Mouse (Mus musculus) fat pad, adult 2 months (tissue): ENCODE measurements around the gene Prrt4.
"Not testable (repeated sequence)": the region's sequence is repeated elsewhere in the genome, so short reads cannot be mapped to it uniquely, and the experiment has no call there.

Experiments used
- DNase-seq: peaks from one replicate; pipeline ENCODE4 v3.0.0-alpha.2; 2011; ENCODE audit warnings: low read depth, low spot score; ENCODE audit errors: extremely low read depth

Gene Prrt4

GRCm38 (mm10) chr6:29199223-29199855 lies 20.0 kb upstream of the Prrt4 start:
- DNase-seq: no peak

DNA sequence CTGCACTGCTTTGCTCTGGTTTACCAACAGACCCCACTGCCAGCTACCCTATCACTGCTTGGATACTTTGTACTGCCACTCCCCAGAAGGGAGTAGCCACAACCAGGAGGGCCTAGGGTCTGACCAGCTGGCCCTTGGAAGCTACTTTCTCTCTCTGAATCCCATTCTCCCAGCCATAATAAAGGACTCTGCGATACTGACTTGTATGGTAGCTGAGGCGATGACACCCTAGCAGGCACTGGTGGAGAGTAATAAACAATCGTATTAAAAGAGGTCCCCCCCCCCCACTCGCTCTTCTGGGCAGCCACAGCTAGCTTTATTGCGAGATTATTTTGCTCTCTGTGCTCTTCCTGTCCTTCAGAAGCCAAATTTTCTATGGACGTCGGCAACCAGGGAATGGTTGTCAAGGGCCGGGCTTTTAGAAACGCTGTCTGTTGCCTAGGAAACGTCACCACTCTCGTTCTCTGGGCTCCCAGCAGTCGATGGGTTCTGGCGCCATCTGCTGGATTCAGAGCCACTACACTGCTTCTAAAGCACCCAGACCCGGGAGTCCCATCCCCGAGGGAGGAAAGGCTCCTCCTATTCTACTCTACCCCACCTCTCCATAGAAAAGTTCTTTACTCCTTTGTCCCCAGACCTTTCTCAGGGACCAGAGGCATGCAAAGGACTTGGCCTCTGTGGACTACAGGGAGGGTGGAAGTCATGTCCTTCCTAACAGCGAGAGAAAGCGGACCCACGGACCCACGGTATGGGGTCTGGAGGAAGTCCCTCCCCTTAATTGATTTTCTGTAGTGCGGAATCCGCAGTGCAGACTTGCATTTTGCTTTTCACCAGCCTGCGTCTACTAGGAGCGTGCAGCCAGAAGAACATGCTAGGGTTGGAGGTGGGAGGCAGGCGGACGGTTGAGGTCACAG lies 19.2 kb upstream of the Prrt4 start:
- no peak for DNase-seq

- DNase-seq: no peak
Measured at GRCm38 (mm10) chr6:29195846-29196698, 16.7 kb upstream of the Prrt4 start.

DNA sequence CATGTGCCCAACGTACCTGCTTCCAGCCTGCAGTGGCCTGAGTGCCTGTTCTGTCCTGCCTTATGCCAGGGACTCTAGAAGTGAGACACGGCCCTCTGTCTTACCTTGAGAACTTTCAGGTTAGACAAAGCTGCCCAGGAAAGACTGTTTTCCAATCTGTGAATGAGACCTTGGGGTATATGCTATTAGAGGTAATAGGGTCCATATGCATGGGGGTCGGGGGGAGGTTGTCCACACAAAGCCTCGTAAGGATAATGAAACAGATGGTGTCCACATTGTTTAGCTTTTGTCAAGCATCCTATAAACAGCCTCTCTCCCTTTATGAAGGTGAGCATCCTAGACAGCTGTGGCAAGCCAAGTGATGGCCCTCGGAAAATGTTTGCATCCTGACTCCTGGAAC lies 15.8 kb upstream of the Prrt4 start:
- DNase-seq: no peak

DNA sequence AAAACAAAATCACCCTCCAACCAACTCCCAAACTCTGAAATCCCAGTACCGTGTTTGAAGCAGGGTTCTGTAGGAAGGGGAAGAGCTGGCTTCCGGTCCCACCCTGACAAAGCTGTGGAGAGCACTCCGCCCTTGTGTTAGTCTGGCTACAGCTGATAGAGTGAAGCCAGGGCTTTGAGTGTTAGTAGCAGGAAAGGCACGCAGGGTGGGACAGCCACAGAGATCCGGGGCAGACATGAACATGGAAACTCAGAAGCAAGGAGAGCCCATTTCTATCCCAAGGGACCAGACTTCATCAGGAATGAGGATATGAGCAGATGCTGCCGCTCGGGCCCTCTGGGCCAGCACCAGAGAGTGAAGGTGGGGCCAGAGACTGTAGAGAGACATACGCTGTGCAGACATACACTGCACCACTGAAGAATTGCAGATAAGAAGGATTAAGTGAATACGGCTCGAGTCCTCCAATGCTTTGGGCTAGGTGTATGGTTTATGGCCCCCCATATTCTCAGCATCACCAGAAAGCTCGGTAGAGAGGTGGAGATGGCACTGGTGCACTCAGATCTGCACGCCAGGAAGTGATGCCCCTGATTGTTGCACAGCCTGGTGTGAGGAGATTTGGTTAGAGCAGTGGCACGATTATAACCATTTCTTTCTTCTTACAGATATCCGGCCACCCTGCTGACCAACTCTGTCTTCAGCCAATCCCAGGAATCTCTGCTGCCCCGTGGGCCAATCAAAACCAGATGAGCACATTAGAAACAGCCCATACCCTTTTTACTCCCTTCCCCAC lies 14.8 kb upstream of the Prrt4 start:
- no peak for DNase-seq

GRCm38 (mm10) chr6:29187936-29188335 lies 8.6 kb upstream of the Prrt4 start:
- DNase-seq: no peak

DNA sequence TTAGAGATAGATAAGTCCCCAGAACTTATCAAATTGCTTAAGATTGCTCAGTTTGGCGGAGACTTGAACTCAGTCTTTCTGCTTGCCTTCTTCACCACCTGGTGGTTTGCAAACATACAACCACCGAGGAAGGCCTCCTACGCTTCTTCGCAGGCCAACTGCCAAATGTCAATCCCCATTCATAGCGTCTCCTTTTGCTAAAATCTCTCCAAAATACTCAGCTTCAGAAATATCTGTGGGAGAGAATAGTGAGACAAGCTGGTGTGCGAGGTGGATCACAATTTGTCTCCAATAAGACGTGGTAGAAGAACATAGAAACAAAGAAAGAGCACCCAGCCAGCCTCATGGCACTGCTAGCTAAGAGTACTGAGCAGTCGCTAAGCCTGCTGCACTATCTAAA lies 459 bp upstream of the Prrt4 start:
- DNase-seq: no peak

GRCm38 (mm10) chr6:29177901-29178879 lies 1.2 kb downstream of the Prrt4 start:
- no peak for DNase-seq

DNA sequence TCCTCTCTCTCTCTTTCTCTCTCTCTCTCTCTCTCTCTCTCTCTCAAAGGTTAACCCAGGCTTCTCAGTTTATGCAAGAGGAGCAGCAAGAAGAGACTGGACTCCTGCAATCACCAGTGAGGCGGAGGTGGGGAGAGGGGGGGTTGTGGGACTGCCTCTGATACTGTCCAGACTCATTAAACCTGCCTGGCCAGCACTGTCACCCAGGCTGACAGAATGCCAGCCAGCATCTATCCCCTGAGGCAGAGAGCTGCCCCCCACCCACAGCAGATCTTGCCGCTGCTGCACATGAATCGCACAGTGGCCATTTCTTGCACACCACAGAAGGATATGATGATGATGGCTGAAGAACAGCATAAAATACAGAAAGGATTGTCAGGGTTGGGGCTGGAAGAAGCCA lies 4.3 kb downstream of the Prrt4 start:
- no peak for DNase-seq

DNA sequence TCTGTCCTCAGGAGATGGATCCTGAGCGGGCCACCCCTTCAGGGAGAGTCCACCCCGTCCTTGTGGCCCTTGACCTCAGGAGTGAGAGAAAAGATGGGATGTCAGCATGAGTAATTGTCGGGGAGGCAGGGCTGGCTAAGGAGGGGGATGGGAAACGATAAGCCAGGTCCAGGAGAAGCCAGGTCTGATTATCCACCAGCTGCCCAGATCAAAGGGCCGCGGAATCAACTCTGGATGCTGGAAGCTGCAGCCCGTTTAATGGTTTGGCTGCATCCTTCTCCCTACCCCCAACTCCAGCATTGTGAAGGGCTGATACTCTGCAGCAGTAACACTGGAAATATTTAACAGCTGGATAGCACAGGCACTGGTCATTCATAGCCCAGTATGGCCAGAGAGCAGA lies 5.0 kb downstream of the Prrt4 start:
- DNase-seq: no peak

DNA sequence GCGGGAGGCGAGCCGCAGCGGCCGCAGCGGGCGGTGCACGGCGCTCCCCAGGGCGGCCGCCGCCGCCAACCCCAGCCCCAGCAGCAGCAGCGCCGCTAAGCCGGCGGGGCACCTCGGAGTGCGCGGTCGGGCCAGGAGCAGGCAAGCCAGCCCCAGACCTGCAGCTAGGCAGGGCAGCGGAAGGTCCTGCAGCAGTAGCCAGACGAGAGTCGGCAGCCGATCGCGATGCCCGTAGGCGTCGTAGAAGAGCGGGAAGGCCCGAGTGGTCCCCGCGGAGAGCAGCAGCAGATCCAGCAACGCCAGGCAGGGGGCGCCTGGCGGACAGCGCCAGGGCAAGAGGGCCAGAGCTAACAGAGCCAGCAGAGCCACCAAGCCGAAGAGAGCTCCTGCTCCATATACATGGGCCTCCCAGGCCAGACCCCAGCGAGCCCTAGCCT lies 8.4 kb downstream of the Prrt4 start:
- DNase-seq: no peak

DNA sequence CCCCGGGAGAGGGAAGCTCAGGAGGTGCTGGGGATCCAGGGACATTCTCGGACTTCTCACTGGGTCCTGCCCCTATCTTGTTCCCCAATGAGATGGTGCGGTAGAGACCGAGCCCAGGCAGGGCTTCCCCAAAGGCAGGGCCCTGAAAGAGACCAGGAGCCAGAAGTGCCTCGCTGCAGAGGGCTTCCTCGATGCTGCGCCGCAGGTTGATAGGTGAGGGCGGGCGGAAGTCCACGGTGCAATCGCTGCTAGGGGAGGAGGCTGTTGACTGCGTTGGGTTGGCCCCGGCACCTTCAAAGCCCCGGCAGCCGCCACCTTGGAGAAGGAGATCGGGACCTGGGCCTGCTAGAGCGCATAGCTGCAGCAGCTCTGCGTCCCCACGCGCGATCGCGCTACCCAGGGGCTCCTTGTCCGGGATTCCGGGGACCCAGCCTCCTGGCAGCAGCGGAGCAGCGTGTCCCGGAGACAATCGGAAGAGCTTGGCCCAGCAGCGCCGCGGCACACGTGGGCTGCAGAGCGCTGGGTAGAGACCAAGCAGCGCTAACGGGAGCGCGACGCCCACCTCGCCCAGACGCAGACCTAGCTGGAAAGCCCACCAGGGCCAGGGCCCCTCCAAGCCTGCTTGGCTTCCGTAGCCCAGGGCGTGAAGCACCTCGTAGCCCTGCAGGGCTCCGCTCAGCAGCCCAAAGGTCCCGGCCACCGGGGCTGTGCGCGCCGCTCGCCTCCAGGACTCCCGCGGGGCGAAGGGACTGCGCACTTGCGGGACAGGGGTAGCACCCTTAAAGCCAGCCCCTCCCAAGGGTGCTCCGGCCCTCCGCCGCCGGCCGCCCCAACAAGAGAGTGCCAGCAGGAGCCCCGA lies 9.1 kb downstream of the Prrt4 start:
- DNase-seq: no peak

GRCm38 (mm10) chr6:29169675-29170062 lies 9.7 kb downstream of the Prrt4 start:
- DNase-seq: no peak

DNA sequence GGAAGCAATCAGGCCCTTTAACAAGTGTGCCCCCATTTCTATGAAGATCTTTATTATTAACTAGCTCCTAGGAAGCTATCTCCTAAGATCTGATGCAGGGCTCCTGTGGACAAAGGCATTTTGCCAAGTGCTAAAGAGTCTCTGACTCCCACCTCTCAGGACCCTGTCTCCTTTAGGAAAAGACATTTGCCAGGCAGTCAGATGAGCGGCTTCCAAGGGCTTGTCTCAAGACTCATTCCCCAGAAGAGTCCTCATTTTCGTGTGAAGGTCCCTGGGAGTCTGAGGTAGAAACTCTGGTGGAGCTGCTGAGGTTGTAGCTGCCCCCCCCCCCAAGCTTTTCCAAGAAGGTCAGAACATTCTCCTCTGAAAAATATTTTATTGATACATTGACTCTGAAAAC lies 10.5 kb downstream of the Prrt4 start:
- DNase-seq: no peak

DNA sequence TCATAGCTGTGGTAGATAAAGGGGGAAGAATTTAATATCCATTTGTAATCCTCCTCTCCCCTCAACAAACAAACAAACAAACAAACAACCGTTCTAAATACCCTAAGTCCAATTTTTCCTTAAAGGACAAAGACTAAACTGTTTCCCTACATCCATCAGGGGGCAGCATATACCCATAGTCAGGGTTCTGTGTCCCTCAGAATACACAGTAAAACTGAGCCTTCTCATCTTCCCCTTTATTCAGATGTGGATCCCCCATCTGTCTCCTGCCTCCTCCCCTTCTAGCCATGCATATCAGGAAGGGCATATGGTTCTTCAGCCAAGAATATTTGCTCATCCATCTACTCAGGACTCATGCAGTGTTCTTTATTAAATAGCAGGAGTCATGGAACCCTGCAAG lies 13.2 kb downstream of the Prrt4 start:
- no peak for DNase-seq

DNA sequence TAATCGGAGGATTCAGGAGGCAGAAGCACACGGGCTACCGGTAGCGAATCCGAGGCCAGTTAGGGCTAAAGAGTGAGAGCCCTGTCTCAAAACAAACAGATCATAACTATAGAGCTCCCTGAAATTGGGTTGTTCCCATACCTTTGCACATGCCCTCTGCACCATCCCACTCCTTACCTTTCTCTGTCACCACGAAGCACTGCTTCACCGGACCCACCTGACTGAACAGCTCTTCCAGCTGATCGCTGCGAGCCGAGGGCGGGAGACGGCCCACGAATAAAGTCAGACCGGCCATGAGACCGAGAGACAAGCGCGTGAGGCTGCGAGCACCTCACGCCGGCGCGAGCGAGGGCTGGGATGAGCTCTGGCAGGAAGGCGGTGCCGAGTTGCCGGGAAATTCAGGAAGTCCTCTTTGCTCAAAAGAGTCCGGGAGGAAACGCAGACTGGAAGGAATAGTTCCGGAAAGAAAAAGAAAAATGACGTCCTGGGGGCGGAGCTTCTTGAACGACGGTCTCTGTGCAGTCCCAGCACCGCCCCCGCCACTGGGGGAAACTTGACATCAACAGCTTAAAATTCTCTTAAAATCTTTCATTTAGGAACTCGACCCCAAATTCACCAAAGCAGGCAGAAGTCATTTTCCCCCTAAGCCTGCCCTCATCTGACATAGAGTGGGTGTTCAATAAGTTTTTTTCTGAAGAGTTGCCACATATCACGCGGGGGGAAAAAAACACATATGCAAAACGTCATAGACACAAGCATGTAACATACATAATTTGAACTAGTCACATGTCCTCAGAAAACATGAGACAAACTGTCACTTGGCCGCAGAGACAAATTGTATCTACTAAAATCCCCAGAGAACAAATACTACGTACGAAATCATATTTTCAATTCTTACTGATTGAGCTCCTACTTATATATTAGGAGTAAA lies 14.8 kb downstream of the Prrt4 start, which contains the start of gene Rbm28:
Rbm28 (minus strand) TSS at position 693 of the 931 bp plus-strand sequence.
- DNase-seq: peak; percentile 59

- DNase-seq: not testable (repeated sequence)
Measured at GRCm38 (mm10) chr6:29161291-29161690, 18.1 kb downstream of the Prrt4 start.
